Mouse (Mus musculus): ENCODE data around the gene Usp5. TPM values are rescaled to one million over a fixed set of nuclear protein-coding genes. Genes with fewer than 3 reads are reported as not detected.
A peak's percentile ranks its signal among the peaks of the same experiment; 100 is the strongest.
"Not testable (repeated sequence)": the region's sequence is repeated elsewhere in the genome, so short reads cannot be mapped to it uniquely, and the experiment has no call there.

Gene Usp5
- polyA plus RNA-seq, 1 experiment: 132 TPM

- H3K79me2 ChIP-seq (ENCODE audit: control insufficient read depth, insufficient read depth): peaks cover 9% of the 10 kb centered on the region
These were observed 23.7 kb downstream of the Usp5 start for GRCm38 (mm10) chr6:124805341-124806321.

GRCm38 (mm10) chr6:124804341-124804740 is 24.9 kb downstream of the Usp5 start:
- H3K79me2 ChIP-seq (ENCODE audit: control insufficient read depth, insufficient read depth): no peaks in the 10 kb centered on the region
- no peak for TF ChIP-seq MYOD1 (IDR thresholded peaks at IDR 0.05; ENCODE audit: control insufficient read depth, insufficient read length, low read depth)
- TF ChIP-seq CTCF (IDR thresholded peaks at IDR 0.05; ENCODE audit: control insufficient read depth, insufficient read depth, insufficient read length): no peak
- TF ChIP-seq FOSL1 (IDR thresholded peaks at IDR 0.05; ENCODE audit: insufficient read depth, low read length, poor library complexity, severe bottlenecking): no peak
- TF ChIP-seq USF1 (IDR thresholded peaks at IDR 0.05; ENCODE audit: low read depth): no peak
- TF ChIP-seq MAX (IDR thresholded peaks at IDR 0.05): no peak
- no peak for TF ChIP-seq MYOG (IDR thresholded peaks at IDR 0.05; ENCODE audit: control insufficient read depth, extremely low read depth, insufficient read length)
- no peak overlapping the region for H3K4me3 ChIP-seq (ENCODE audit: insufficient read depth, poor library complexity, severe bottlenecking)
- peaks cover 1% of the 10 kb centered on the region for H3K79me3 ChIP-seq (ENCODE audit: low read depth)
- H3K27me3 ChIP-seq (ENCODE audit: control insufficient read depth, insufficient read depth, insufficient read length): no peaks in the 10 kb centered on the region
- no peaks in the 10 kb centered on the region for H3K36me3 ChIP-seq (ENCODE audit: control insufficient read depth, insufficient read depth)
- H3ac ChIP-seq (ENCODE audit: control insufficient read depth, insufficient read length, low read depth): no peak overlapping the region

More at GRCm38 (mm10) chr6:124805341-124806321, 23.7 kb downstream of the Usp5 start:
- Histone ChIP-seq H3K4me3 (ENCODE audit: insufficient read depth, poor library complexity, severe bottlenecking) (peak overlapping the region; percentile 22), H3K79me3 (ENCODE audit: low read depth) (peaks cover 6% of the 10 kb centered on the region), H3K27me3 (ENCODE audit: control insufficient read depth, insufficient read depth, insufficient read length) (no peaks in the 10 kb centered on the region), H3ac (ENCODE audit: control insufficient read depth, insufficient read length, low read depth) (peak overlapping the region; percentile 46), H3K36me3 (ENCODE audit: control insufficient read depth, insufficient read depth) (peaks cover 10% of the 10 kb centered on the region)
- TF ChIP-seq CEBPB (IDR thresholded peaks at IDR 0.05; ENCODE audit: low read depth): peak; percentile 32
- TF ChIP-seq CTCF (IDR thresholded peaks at IDR 0.05; ENCODE audit: control insufficient read depth, insufficient read depth, insufficient read length): no peak
- TF ChIP-seq MYOD1 (IDR thresholded peaks at IDR 0.05; ENCODE audit: control insufficient read depth, insufficient read length, low read depth): no peak
- peak; percentile 10 for TF ChIP-seq FOSL1 (IDR thresholded peaks at IDR 0.05; ENCODE audit: insufficient read depth, low read length, poor library complexity, severe bottlenecking)
- peak; percentile 40 for TF ChIP-seq MAX (IDR thresholded peaks at IDR 0.05)
- TF ChIP-seq MYOG (IDR thresholded peaks at IDR 0.05; ENCODE audit: control insufficient read depth, extremely low read depth, insufficient read length): no peak
- no peak for TF ChIP-seq USF1 (IDR thresholded peaks at IDR 0.05; ENCODE audit: low read depth)

GRCm38 (mm10) chr6:124803691-124804090 is 25.6 kb downstream of the Usp5 start:
- H3K36me3 ChIP-seq (ENCODE audit: control insufficient read depth, insufficient read depth); H3K27me3 ChIP-seq (ENCODE audit: control insufficient read depth, insufficient read depth, insufficient read length); H3K79me2 ChIP-seq (ENCODE audit: control insufficient read depth, insufficient read depth); H3K79me3 ChIP-seq (ENCODE audit: low read depth); H3K4me3 ChIP-seq (ENCODE audit: insufficient read depth, poor library complexity, severe bottlenecking); H3ac ChIP-seq (ENCODE audit: control insufficient read depth, insufficient read length, low read depth): not testable (repeated sequence)

GRCm38 (mm10) chr6:124803061-124803460 is 26.2 kb downstream of the Usp5 start:
- Histone ChIP-seq H3ac (ENCODE audit: control insufficient read depth, insufficient read length, low read depth) (no peak overlapping the region), H3K27me3 (ENCODE audit: control insufficient read depth, insufficient read depth, insufficient read length) (no peaks in the 10 kb centered on the region), H3K36me3 (ENCODE audit: control insufficient read depth, insufficient read depth) (no peaks in the 10 kb centered on the region), H3K4me3 (ENCODE audit: insufficient read depth, poor library complexity, severe bottlenecking) (no peak overlapping the region), H3K79me2 (ENCODE audit: control insufficient read depth, insufficient read depth) (no peaks in the 10 kb centered on the region), H3K79me3 (ENCODE audit: low read depth) (no peaks in the 10 kb centered on the region)
- TF ChIP-seq USF1 (IDR thresholded peaks at IDR 0.05; ENCODE audit: low read depth): no peak
- no peak for TF ChIP-seq CTCF (IDR thresholded peaks at IDR 0.05; ENCODE audit: control insufficient read depth, insufficient read depth, insufficient read length)
- no peak for TF ChIP-seq CEBPB (IDR thresholded peaks at IDR 0.05; ENCODE audit: low read depth)
- no peak for TF ChIP-seq MAX (IDR thresholded peaks at IDR 0.05)

- not testable (repeated sequence) for H3K4me3 ChIP-seq (ENCODE audit: insufficient read depth, poor library complexity, severe bottlenecking); H3K36me3 ChIP-seq (ENCODE audit: control insufficient read depth, insufficient read depth); H3ac ChIP-seq (ENCODE audit: control insufficient read depth, insufficient read length, low read depth); H3K27me3 ChIP-seq (ENCODE audit: control insufficient read depth, insufficient read depth, insufficient read length); H3K79me2 ChIP-seq (ENCODE audit: control insufficient read depth, insufficient read depth); H3K79me3 ChIP-seq (ENCODE audit: low read depth)
These were observed 26.9 kb downstream of the Usp5 start for GRCm38 (mm10) chr6:124802400-124802799.

- Histone ChIP-seq H3K27me3 (ENCODE audit: control insufficient read depth, insufficient read depth, insufficient read length) (no peaks in the 10 kb centered on the region), H3K36me3 (ENCODE audit: control insufficient read depth, insufficient read depth) (no peaks in the 10 kb centered on the region), H3ac (ENCODE audit: control insufficient read depth, insufficient read length, low read depth) (no peak overlapping the region), H3K79me2 (ENCODE audit: control insufficient read depth, insufficient read depth) (no peaks in the 10 kb centered on the region), H3K79me3 (ENCODE audit: low read depth) (no peaks in the 10 kb centered on the region), H3K4me3 (ENCODE audit: insufficient read depth, poor library complexity, severe bottlenecking) (no peak overlapping the region)
- TF ChIP-seq CEBPB (IDR thresholded peaks at IDR 0.05; ENCODE audit: low read depth): peak; percentile 61
- no peak for TF ChIP-seq MYOD1 (IDR thresholded peaks at IDR 0.05; ENCODE audit: control insufficient read depth, insufficient read length, low read depth)
These were observed 33.1 kb downstream of the Usp5 start for GRCm38 (mm10) chr6:124796200-124796599.

Data from C2C12 (cell line).